Mouse (Mus musculus) 416B (cell line): ENCODE data around the gene Wdr3.

Experiments used
- DNase-seq: peaks from one replicate; pipeline ENCODE4 v3.0.0; 2011; ENCODE audit warnings: low read depth

Gene Wdr3

DNA sequence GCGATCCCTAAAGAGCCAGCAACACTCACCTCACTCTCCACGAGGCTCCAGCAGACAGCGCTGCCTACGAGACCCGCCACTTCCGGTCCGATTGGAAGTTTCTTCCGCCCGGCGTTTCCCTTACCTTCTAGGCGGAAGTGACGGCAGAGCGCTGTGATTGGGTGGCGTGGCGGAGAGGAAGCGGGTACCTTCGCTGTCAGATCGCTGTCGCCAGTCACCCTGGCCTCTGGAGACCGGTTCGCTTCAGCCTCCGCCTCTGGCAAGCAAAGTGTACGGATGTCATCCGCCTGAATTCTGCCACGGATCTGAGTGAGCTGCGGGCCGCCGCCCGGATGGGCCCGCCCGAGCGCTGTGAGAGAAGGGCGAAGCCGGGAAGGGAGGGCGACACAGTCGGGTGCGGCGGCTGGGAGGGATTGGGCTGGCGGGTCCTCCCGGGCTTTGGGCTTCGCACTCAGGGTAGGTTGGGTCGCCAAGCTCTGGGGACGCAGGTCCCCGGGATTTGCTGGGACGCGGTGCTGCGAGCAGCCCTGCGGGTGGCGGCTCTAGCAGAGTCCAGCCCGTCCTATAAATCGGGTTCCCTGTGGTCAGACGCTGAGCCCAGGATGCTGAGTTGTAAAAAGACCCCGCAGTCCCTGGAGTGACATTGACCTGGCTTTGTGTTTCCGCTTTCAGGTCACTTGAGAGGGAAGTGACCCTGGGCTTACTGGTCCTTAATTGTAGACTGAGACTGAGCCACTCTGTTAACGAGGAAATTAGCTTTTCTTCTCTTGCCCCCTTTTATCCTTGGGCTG is at the start of gene Wdr3, which contains the start of gene Gdap2:
Gene Wdr3, minus strand, starts transcription at position 93 of the 791 bp plus-strand sequence.
Gene Gdap2, plus strand, starts transcription at position 67 of the 791 bp plus-strand sequence.
- peak; percentile 95 for DNase-seq

DNA sequence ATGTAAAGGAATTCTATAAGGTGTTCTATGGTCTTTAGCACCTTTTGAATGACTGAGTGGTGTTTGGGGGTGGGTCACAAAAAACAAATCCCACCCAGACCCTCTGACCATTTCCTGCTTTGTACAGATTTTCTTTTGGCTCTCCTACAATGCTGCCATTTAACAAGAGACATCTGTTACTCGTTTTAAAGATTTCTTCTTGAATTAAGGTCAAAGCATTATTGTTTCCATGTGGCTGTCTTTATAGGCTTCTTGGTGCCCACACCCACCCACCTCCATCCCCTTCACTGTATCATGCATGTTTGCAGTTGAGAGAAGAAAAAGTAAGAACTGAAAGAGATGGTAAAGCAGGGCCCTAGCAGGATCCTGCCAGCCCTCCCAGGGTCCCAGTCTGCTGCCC is 44.8 kb upstream of the Wdr3 start:
- no peak for DNase-seq

DNA sequence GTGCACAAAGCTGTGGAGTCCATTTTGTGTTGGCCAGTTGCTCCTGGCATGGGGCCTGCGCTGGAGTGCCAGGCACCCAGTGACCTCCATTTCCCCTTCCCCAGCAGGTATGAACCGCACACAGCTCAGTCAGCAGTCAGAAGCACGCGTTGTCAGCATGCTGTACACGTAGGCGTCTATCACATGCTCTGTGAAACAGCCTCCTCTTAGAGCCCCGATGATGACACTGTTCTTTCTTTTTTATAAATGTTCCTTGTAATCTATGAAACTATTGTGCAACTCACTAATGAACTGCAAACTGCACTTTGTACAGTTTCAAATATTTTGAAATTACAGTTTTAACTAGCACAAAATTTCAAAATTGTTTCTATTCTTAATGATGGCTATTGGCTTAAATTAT is 39.3 kb upstream of the Wdr3 start:
- DNase-seq, result no peak

DNA sequence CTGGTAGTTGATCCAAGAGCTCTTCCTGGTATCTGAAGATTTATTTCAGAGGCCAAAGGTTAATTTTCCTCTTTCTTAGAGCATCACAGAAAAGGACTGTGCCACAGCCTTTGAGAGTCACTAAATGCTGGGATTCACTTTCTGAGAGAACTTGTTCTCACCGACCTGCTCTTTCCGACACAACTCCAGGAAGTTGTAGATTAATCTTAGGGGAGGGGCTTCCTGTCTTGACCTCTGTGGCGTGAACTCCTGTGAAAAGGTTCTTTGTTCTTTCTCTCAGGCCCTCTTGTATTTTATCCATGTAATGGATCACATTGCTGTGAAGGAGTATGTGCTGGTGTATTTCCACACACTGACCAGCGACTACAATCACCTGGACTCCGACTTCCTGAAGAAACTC is 32.0 kb upstream of the Wdr3 start:
- peak; percentile 32 for DNase-seq

DNA sequence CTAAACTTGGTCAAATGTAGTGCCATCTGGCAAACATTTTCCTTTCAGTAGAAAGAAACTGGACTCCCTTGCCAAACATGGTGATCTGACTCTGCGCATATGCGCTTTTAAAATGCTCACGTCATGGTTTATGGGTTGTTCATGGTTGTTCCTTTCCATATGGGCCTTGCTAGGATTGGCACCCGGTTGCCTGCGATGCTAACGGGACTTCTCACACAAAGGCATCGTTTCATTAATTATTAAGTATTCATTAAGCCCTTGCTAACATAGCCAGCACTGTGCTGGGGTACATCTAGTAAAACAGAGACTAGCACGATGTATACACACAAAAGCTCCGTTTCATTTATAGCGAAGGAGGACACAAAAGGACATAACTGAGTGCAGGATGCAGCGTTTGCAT is 27.7 kb upstream of the Wdr3 start:
- no peak for DNase-seq

DNA sequence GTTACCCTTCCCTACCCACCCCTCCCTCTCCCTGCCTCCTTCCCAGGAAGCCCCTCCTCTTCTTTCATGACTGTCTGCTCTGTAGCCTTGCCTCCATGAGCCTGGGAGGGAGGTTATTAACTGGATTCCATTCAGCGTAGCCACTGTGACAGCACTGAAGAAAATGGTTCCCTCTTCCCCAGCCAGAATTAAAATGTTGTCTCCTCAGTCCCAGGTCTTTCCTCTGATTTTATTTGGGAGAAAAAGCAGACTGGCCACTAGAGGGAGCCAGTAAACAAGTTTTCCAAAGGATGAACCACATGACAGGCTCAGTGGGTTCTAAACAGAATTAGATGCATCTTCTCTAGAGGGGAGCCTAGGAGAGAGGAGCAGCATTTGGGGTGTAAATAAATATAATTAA is 27.2 kb upstream of the Wdr3 start:
- DNase-seq, result peak; percentile 73

DNA sequence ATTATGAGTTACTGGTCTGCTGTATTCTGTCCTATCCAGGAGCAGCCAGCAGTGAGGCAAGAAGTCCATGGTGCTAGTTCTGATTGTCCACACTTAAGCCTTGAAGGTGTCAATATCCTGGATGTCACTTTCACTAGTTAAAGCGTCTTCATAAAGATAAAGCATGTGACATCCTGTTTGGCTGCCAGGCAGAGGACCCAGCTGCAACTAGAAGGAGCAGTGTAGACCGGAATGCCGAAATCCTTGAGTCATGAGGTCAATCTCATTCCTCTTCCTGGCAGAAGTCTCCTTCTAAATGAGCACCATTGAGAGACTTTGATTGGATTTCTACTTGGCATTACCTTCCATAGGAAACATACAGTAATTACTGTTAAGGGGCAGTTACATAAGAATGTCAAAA is 18.3 kb upstream of the Wdr3 start:
- no peak for DNase-seq

DNA sequence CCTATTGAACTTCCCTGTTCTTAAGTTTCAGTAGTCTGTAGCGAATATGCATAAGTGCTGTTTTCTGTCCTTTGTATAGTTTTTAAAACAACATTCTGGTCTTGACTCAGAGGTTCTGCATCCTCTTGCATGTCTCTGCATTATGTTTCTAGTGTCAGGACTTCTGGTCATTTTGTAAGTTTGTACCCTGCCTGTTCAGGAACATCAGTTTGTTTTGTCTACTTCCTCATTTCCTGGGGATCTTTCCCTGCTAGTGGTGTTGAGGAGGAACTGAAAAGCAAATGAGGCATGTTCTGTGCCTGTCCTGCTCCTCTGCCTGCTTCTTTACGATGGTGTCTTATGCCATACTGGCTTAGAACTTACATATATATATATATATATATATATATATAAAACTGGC is 13.8 kb upstream of the Wdr3 start:
- peak; percentile 5 for DNase-seq

DNA sequence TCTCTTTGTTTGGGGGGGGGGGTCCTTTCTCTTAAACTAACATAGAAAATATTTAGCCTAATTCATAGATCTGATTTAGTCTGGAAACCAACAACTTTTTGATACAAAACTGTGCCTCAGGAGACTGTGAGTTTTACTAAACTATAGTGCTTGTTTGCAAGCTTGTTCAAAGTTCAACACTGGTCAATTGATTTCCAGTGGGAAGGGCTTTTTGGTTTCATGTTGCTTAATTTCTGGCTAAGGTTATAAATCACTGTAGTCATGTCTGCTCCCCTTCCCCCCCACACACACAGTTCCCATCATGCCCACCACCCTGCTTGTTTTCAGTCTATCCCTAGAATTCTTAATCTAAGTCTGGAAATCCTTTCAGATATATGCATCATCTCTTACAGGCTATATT is 2.8 kb upstream of the Wdr3 start:
- DNase-seq, result no peak

DNA sequence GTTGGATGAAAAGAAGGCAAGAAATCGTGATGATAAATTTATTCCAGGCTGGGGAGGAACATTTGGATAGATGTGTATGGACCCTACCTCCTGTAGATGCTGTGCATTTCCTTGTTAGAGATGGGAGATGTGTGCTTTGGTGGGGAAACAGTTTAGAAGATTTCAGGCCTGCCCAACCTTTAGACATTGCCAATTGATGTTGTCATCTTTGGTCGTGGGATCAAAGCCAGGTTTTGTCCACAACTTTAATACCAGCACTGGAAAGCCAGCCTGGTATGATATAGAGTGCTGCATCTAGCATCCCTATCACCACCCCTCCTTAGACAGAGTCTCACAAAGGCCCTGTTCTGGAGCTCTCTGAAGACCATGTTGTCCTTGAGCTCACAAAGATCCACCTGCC is 1.3 kb upstream of the Wdr3 start:
- DNase-seq, result no peak

DNA sequence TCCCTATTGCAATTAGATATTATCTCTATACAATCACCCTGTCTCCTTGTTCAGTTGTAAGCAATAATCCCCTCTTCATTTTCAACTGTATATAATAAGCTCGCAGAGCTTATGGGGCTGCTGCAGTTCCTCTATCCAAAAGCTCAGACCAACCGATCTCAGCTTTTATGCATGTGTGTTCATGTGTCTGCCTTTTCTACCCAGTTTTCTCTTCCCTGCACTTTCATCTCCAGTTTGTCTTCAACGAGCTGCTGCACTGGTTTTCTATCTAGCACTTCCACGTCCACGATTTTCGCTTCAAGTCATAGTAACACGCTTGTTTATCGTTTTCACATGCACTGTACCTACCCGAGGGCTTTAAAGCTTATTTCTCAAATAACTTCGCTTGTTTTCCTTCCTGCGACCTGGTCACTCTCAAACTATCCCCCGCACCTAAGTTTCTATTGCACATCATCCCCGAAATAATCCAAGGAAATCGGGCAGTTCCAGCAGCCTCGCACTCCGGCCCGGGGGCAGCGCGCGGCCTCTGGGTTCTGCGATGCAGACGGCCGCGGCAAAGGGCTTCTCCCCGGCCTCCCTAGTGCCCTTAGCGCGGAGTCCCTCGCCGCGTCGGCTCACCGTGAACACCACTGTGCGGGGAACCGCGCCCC is 417 bp downstream of the Wdr3 start:
- peak; percentile 31 for DNase-seq

DNA sequence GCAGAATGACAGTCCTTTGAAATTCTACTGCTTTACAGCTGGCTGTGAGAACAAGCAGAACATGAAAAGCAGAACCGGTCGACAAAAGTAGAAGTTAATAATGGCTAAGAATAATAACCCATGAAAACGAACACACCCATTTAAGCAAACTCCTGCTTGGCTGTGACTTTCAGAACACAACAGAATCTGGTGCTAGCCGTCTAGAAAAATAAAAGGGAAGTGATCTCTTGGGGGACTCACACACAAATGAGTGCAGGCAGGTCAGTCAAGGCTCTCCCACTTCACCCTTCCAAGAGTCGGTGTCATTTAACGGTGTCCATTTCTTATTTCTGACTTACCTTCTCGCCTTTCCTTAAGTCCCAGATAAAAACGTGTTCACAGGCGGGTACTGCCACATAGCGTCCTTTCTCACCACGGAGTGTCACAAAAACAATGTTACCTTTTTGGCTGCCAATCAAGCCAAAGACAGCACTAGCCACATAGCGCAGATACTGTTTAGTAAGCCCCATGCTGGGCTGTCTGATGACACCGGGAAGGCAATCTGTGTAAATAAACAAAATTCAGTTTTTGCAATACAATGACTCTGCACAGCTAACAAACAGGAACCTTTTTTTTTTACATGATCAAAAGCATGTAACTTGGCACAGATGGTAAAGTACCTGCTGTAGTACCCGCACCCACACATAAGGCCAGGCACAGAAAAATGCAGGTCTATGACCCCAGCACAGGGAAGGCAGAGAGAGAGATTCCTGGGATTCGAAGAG is 1.3 kb downstream of the Wdr3 start:
- DNase-seq, result no peak

DNA sequence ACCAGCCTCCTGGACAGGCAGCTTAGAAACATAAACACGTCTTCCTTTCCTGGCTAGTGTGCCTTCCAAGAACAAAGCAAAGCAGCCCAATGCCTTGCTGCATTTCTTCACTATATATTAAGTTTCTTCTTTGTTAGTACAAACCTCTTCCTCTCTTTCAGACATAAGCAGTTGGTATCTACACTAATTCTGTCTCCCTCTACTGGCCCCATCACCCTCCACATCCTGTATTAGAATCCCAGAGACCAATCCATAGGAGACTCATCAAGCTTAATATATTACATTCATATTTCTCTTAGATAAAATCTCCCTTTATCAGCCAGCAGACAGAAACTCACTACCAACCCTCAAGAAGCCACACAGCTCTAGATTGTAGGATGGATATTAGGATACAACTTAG is 39.8 kb downstream of the Wdr3 start:
- DNase-seq, result peak; percentile 3

DNA sequence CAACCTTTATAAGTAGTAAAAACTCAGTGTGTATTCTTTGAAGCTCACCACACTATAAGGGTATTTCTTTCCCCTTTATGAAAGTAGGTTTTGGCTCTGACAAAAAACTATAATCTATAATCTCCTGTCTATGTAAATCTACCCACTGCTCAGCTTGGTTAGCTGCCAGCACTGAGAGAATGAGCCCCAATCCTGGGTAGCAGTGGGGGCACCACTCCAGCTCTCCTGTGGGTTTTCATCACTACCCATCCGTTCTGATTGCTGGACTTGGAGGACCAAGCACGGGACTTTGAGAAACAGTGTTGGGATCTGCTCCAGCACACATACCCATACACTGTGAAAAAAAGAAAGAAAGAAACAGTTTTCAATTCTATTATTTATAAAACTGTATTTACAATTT is 40.2 kb downstream of the Wdr3 start:
- DNase-seq, result no peak

DNA sequence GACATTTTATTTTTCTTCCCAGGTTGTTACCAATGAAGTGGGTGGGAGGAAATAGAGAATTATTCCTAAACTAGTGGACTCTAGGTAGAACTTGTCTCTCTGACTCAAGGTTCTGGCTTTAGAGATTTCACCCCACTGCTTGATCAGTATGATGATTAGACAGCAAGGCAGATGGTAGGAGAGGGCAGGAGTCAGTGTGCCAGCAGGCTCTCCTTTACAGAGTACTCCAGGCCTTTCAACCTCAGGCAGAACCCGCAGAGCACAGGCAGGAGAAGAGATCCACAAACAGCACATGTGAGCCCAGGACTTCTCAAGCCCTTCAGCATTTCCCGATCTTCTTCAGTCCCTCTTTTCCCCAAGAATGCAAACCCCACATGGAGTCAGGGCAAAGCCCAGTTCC is 43.5 kb downstream of the Wdr3 start:
- no peak for DNase-seq

DNA sequence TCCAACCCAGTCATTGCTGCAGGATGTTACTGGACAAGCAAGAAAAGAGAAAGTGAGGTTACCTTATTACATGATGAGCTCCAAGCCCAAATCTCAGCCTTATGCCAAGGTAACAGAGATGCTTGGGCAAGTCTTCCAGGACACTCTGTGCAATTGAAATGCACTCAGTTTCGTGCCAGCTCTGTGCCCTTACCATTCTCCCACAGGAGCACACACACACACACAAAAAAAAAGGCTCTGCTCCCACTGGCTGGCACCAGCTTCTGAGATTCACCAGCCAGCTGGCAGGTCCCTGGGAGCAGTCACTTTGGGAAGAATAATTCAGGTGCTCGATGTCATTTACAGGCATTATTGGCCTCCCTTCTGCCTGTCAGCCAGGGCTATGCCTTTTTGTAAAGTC is 55.5 kb downstream of the Wdr3 start:
- no peak for DNase-seq

DNA sequence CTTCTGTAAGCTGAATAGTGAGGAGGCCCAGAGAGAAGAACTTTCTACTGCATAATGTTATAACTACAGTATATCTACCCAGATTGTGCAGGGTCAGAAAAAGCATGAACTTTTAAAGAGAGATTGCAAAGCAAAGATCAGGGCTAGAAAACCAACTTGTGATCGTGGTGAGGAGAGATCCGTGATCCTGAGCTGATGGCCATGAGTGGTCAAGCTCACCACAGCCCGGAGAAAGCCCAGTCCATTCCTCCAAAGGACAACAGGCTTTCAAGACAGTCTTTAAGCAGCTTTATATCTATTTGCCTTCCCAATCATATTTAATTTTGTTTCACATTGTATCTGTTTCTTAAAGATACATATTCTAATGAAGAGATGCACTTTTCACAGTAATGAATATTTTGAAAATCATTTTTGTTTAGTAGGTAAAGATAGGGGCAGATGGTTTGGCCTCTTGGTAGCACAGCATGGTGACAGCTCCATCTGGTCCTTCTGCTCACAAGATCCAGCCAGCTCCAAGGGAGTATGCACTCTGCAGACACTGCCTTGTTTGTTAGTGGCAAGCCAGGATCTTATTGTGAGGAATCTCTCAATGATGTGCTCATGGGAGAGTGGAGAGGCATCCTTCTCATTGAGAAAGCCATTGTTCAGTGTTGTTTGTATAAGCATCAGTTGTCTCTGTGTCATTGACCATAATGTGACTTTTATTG is 59.7 kb downstream of the Wdr3 start:
- DNase-seq, result no peak
